Mouse (Mus musculus) hindbrain, embryonic 10.5 days (tissue): ENCODE data around the gene Cox7a2. TPM values are rescaled to one million over a fixed set of nuclear protein-coding genes. Genes with fewer than 3 reads are reported as not detected.

Experiments used
- DNase-seq: peaks from one replicate; pipeline ENCODE4 v3.0.0-alpha.2; 2017; ENCODE audit warnings: low spot score
- H3K27ac ChIP-seq: fragments of 300-500 bp; sonication (generic); 2 replicates; pipeline ENCODE4 v1.5.1; 2016; ENCODE audit warnings: mild to moderate bottlenecking, moderate library complexity
- H3K27me3 ChIP-seq: fragments of 300-500 bp; sonication (generic); 2 replicates; pipeline ENCODE4 v1.6.1; 2016; ENCODE audit warnings: mild to moderate bottlenecking; ENCODE audit not compliant: poor library complexity, insufficient read depth, severe bottlenecking
- H3K36me3 ChIP-seq: fragments of 300-500 bp; sonication (generic); 2 replicates; pipeline ENCODE4 v1.6.1; 2016; ENCODE audit warnings: mild to moderate bottlenecking, moderate library complexity
- H3K4me1 ChIP-seq: fragments of 300-500 bp; sonication (generic); replicated peaks from 2 replicates; pipeline ENCODE4 v1.6.1; 2016; ENCODE audit warnings: mild to moderate bottlenecking
- H3K4me3 ChIP-seq: fragments of 300-500 bp; sonication (generic); 2 replicates; pipeline ENCODE4 v1.5.1; 2016; ENCODE audit warnings: mild to moderate bottlenecking, moderate library complexity
- H3K9me3 ChIP-seq: fragments of 300-500 bp; sonication (generic); 2 replicates; pipeline ENCODE4 v1.6.1; 2016; ENCODE audit warnings: mild to moderate bottlenecking, moderate library complexity
- WGBS: fragments of 180-500 bp; shearing (Covaris S2); methylation state at CpG from one replicate; pipeline ENCODE4 v1.1.7; 2016; 5-methylcytosine and 5-hydroxymethylcytosine counted together
- polyA plus RNA-seq: library from polyadenylated mRNA; unstranded; fragments of >200 nt; fragmentation: Nextera tagmentation; extraction: Ambion mirVana; gene quantifications from 2 replicates; pipeline ENCODE4 v1.2.1, GENCODE M21; 2016

The Cox7a2 gene
- polyA plus RNA-seq, 1 experiment from 2014 or later, result 753 TPM

- no peak overlapping the region for H3K27ac ChIP-seq
- H3K36me3 ChIP-seq, result peaks cover 19% of the 10 kb centered on the region; the same call in 1 of the 2 replicates
- H3K27me3 ChIP-seq, result no peaks in the 10 kb centered on the region
- H3K9me3 ChIP-seq, result no peaks in the 10 kb centered on the region
- 0 out of 2 replicates have a peak, but pooled peaks cover 1% of the 10 kb centered on the region for H3K4me1 ChIP-seq
- 75% methylated on average over 2 of the region's 2 CpGs for WGBS
- no peak overlapping the region for H3K4me3 ChIP-seq
- no peak for DNase-seq
These were observed 19.7 kb upstream of the Cox7a2 start for GRCm38 (mm10) chr9:79779354-79779753.

- no peaks in the 10 kb centered on the region for H3K4me1 ChIP-seq
These were observed 7.4 kb upstream of the Cox7a2 start for GRCm38 (mm10) chr9:79766991-79767545.

DNA sequence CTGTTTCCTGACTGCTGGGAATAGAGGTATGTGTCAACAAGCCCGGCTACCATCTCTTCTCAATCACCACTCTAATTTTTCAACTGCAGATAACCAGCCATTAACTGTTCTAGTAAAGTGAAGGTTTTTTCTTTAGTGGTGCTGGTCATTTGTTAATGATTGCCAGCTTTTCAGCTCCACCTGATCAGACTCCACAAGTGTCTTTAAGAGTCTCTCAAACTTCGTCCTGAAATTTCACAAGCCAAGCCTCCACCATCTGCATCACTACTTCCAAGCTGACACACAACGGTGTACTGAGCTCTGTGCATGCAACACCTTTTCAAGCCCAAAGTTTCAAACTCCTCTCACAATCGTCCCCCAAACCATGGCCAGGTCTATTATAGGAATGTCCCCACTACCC is 5.7 kb upstream of the Cox7a2 start:
- Histone ChIP-seq H3K4me1 (peaks cover 1% of the 10 kb centered on the region; the same call in 1 of the 2 replicates), H3K27ac (no peak overlapping the region), H3K27me3 (no peaks in the 10 kb centered on the region), H3K9me3 (no peaks in the 10 kb centered on the region), H3K4me3 (no peak overlapping the region), H3K36me3 (peaks cover 2% of the 10 kb centered on the region; the same call in 1 of the 2 replicates)
- WGBS, result 84% methylated on average over 4 of the region's 4 CpGs
- no peak for DNase-seq

More at GRCm38 (mm10) chr9:79766991-79767545, 7.4 kb upstream of the Cox7a2 start:
- no peak overlapping the region for H3K4me3 ChIP-seq
- peaks cover 19% of the 10 kb centered on the region; the same call in 1 of the 2 replicates for H3K36me3 ChIP-seq
- WGBS, result 93% methylated on average over 5 of the region's 5 CpGs
- DNase-seq, result no peak
- H3K27ac ChIP-seq, result no peak overlapping the region
- H3K27me3 ChIP-seq, result no peaks in the 10 kb centered on the region
- H3K9me3 ChIP-seq, result no peaks in the 10 kb centered on the region

DNA sequence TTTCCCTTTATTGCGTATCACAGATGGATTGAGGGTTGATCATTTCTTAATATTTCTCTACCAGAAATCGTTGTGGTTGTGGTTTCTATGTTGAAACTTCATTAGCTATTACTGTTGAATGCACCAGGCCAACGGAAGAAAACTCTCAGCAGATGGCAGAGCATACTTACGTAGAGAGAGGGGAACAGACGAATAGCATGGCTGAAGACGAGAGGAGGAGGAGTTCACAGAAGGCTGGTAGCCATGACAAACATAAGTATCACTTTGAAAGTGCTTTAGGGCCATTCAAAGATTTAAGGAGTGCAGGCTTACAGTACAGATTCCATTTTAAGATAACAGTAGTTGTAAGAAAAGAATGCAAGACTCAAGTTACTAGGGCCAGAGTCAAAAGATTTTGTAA is 2.8 kb upstream of the Cox7a2 start:
- Histone ChIP-seq H3K36me3 (peaks cover 5% of the 10 kb centered on the region), H3K4me3 (no peak overlapping the region), H3K4me1 (peaks cover 12% of the 10 kb centered on the region), H3K27ac (no peak overlapping the region), H3K27me3 (no peaks in the 10 kb centered on the region), H3K9me3 (no peaks in the 10 kb centered on the region)
- no peak for DNase-seq
- 83% methylated on average over 6 of the region's 6 CpGs for WGBS

- Histone ChIP-seq H3K4me3 (peak overlapping the region; percentile 65), H3K36me3 (peaks cover 29% of the 10 kb centered on the region), H3K4me1 (peaks cover 12% of the 10 kb centered on the region), H3K27me3 (no peaks in the 10 kb centered on the region), H3K27ac (peak overlapping the region; percentile 95), H3K9me3 (no peaks in the 10 kb centered on the region)
- no peak for DNase-seq
- WGBS, result 10% methylated on average over 14 of the region's 14 CpGs
These were observed 398 bp upstream of the Cox7a2 start for GRCm38 (mm10) chr9:79760076-79760475.

DNA sequence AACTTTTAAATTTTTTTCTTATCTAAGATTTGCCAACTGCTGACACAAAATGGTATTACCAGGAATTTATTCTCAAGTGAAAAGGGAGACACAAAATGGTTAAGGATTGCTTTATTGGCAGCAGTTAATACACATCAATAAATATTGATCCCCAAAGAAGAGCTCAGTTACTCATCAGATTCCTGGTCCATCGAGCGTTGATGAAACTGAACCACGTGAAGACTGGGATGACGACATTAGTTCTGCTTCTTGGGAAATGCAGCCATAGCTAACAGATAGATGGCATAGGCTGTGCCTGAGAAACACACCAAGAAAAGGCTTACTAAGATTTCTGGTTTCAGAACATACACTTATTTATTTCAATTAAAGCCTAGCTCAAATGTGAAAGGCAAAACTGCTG is 4.4 kb downstream of the Cox7a2 start:
- Histone ChIP-seq H3K27ac (no peak overlapping the region), H3K36me3 (peaks cover 64% of the 10 kb centered on the region)

GRCm38 (mm10) chr9:79751846-79752245 is 7.8 kb downstream of the Cox7a2 start:
- Histone ChIP-seq H3K4me3 (no peak overlapping the region), H3K27ac (no peak overlapping the region), H3K9me3 (no peaks in the 10 kb centered on the region), H3K36me3 (peaks cover 59% of the 10 kb centered on the region), H3K4me1 (no peaks in the 10 kb centered on the region), H3K27me3 (no peaks in the 10 kb centered on the region)
- WGBS, result 84% methylated on average over 8 of the region's 8 CpGs
- no peak for DNase-seq

More for the DNA sequence above, 4.4 kb downstream of the Cox7a2 start:
- no peak for DNase-seq
- 92% methylated on average over 4 of the region's 4 CpGs for WGBS
- no peak overlapping the region for H3K4me3 ChIP-seq
- H3K4me1 ChIP-seq, result peaks cover 10% of the 10 kb centered on the region
- no peaks in the 10 kb centered on the region for H3K9me3 ChIP-seq
- H3K27me3 ChIP-seq, result no peaks in the 10 kb centered on the region

GRCm38 (mm10) chr9:79750709-79751108 is 9.0 kb downstream of the Cox7a2 start:
- no peak for DNase-seq
- H3K27ac ChIP-seq, result no peak overlapping the region
- H3K9me3 ChIP-seq, result no peaks in the 10 kb centered on the region
- peaks cover 49% of the 10 kb centered on the region for H3K36me3 ChIP-seq
- H3K4me1 ChIP-seq, result no peaks in the 10 kb centered on the region
- no peaks in the 10 kb centered on the region for H3K27me3 ChIP-seq
- H3K4me3 ChIP-seq, result no peak overlapping the region
- WGBS, result 87% methylated on average over 7 of the region's 7 CpGs

DNA sequence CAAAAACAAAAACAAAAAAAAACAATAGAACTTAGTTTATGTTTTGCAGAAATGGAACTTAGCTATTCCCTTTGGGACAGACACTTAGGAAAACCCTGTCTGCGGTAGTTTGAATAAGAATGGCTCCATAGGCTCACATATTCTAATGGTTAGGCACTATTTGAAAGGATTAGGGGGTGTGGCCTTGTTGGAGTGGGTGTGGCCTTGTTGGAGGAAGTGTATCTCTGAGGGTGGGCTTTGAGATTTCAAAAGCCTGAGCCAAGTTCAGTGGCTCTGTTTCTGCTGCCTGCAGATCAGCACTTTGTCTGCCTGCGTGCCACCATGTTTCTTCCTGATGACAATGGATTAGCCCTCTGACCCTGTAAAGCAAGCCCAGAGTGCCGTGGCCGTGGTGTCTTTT is 14.6 kb downstream of the Cox7a2 start:
- WGBS, result 50% methylated on average over 4 of the region's 4 CpGs
- H3K27me3 ChIP-seq, result no peaks in the 10 kb centered on the region
- no peaks in the 10 kb centered on the region for H3K9me3 ChIP-seq
- no peak for DNase-seq
- H3K36me3 ChIP-seq, result peaks cover 7% of the 10 kb centered on the region; the same call in 1 of the 2 replicates
- H3K4me1 ChIP-seq, result peaks cover 2% of the 10 kb centered on the region; the same call in 1 of the 2 replicates
- H3K4me3 ChIP-seq, result no peak overlapping the region
- no peak overlapping the region for H3K27ac ChIP-seq

GRCm38 (mm10) chr9:79735608-79736007 is 24.1 kb downstream of the Cox7a2 start:
- Histone ChIP-seq H3K27me3 (no peaks in the 10 kb centered on the region), H3K9me3 (no peaks in the 10 kb centered on the region), H3K4me3 (no peak overlapping the region), H3K4me1 (no peaks in the 10 kb centered on the region), H3K36me3 (no peaks in the 10 kb centered on the region), H3K27ac (no peak overlapping the region)
- 90% methylated on average over 6 of the region's 6 CpGs for WGBS
- DNase-seq, result no peak

GRCm38 (mm10) chr9:79730301-79730700 is 29.4 kb downstream of the Cox7a2 start:
- Histone ChIP-seq H3K27ac (no peak overlapping the region), H3K27me3 (no peaks in the 10 kb centered on the region), H3K9me3 (no peaks in the 10 kb centered on the region), H3K36me3 (no peaks in the 10 kb centered on the region), H3K4me1 (no peaks in the 10 kb centered on the region), H3K4me3 (no peak overlapping the region)
- no peak for DNase-seq
- 89% methylated on average over 5 of the region's 5 CpGs for WGBS

DNA sequence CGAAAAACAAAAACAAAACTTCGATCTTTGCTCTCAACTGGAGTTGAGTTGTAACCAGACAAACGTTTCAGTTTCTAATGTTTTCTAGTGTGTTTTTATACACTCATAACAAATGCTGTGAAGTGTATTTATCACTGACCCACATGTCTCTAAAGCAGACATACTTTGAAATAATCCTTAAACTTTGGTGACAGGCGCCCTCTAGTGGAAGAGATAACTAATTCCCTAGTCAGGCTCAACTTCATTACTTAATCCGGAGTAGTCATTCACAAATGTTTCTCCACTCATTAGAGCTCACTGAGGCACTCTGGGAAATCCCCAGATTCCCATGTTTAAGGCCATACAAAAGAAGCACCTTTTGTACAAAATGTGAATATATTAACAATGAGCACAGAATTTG is 36.6 kb downstream of the Cox7a2 start:
- 35% methylated on average over 5 of the region's 5 CpGs for WGBS
- H3K27me3 ChIP-seq, result peaks cover 42% of the 10 kb centered on the region
- peaks cover 26% of the 10 kb centered on the region for H3K4me1 ChIP-seq
- no peak for DNase-seq
- H3K9me3 ChIP-seq, result peaks cover 4% of the 10 kb centered on the region; the same call in 1 of the 2 replicates
- no peaks in the 10 kb centered on the region for H3K36me3 ChIP-seq
- H3K27ac ChIP-seq, result no peak overlapping the region
- no peak overlapping the region for H3K4me3 ChIP-seq

- Histone ChIP-seq H3K4me1 (peaks cover 36% of the 10 kb centered on the region), H3K27ac (no peak overlapping the region), H3K27me3 (peaks cover 56% of the 10 kb centered on the region), H3K36me3 (no peaks in the 10 kb centered on the region), H3K9me3 (peaks cover 4% of the 10 kb centered on the region; the same call in 1 of the 2 replicates), H3K4me3 (no peak overlapping the region)
- peak; percentile 57 for DNase-seq
- 11% methylated on average over 9 of the region's 9 CpGs for WGBS
These were observed 38.6 kb downstream of the Cox7a2 start for GRCm38 (mm10) chr9:79721056-79721455.
